Mouse (Mus musculus) heart, postnatal 14 days (tissue): ENCODE data around the gene Map7. TPM values are rescaled to one million over a fixed set of nuclear protein-coding genes. Genes with fewer than 3 reads are reported as not detected.

Experiments
- DNase-seq, 2 experiments: peaks; one replicate each; pipeline ENCODE4 v3.0.0; 2021 to 2022
- intact Hi-C: fragments of 180-260 bp; cut with DNase I; formaldehyde crosslinking; loops from one replicate; pipeline ENCODE4 v1.15.1; 2025
- microRNA-seq, 2 experiments: library from miRNA; unstranded; fragments of <30 nt; microRNA quantifications; one replicate each; pipeline ENCODE4 v1.2.0; 2021 to 2022
- total RNA-seq, 2 experiments: library from RNA; stranded (reverse); gene quantifications; 2 replicates each; pipeline ENCODE4 v1.2.3; 2021

The Map7 gene
- total RNA-seq, 2 experiments from 2014 or later: 17.4 to 20.9 TPM

GRCm38 (mm10) chr10:20317466-20317865 lies 169.2 kb downstream of the Map7 start:
- intact Hi-C loops: no loop called here
- DNase-seq: peak in 1 of 2 experiments; percentile 14

- no peak for DNase-seq
- intact Hi-C loops: no loop called here
Observed at GRCm38 (mm10) chr10:20326226-20326625, 178.0 kb downstream of the Map7 start.

Small RNAs within 50 kb of the gene (microRNA-seq; reads per million reads assigned to microRNA genes)
- gene Mir6413: 0 reads per million in 2 experiments

Other genes starting within 250 kb of the Map7 start
- gene Pex7, start 240.8 kb upstream of the Map7 start, total RNA-seq: 10 to 100 TPM; 22.9 to 25.9 TPM
- gene Map3k5, start 214.0 kb upstream of the Map7 start, total RNA-seq: 10 to 100 TPM; 30.0 to 38.9 TPM
- gene Bclaf1, start 164.0 kb downstream of the Map7 start, total RNA-seq: 10 to 100 TPM; 68.4 to 68.7 TPM
- 1 to 10 TPM in 1 of 2 experiments, under 1 TPM in 1; 0.72 to 1.2 TPM for gene Mtfr2, start 199.3 kb downstream of the Map7 start, total RNA-seq